13 mouse cellular contexts compared by ENCODE assay signal in genomic region chr7:139441022-139441421, GRCm38 (mm10). TPM values are rescaled to one million over a fixed set of nuclear protein-coding genes. Genes with fewer than 3 reads are reported as not detected.
A peak's percentile ranks its signal among the peaks of the same experiment; 100 is the strongest.
DNase-seq lines count a peak whose midpoint lies in the region; ATAC-seq and TF ChIP-seq lines count a peak whose summit lies in the region.
"Had no signal": no experiment of that assay in that cellular context is flagged by ENCODE, and none has a peak within 500 bp of the region (broad histone marks: within the 10 kb centered on the region; RNA-seq: fewer than 3 reads in every experiment).

No protein-coding gene starts in this region.

- H3K27ac ChIP-seq in forebrain, embryonic 13.5 days, result no peak overlapping the region
- H3K27ac ChIP-seq in forebrain, embryonic 12.5 days, result no peak overlapping the region
- H3K27ac ChIP-seq in heart, postnatal 0 days (ENCODE audit: low read depth), result 0 out of 2 replicates have a peak overlapping the region, but pooled peaks have one; percentile 41
- H3K27ac ChIP-seq: limb, embryonic 13.5 days had no signal

- no peak for TF ChIP-seq POLR2A in brain, embryonic 14.5 days (IDR thresholded peaks at IDR 0.05; ENCODE audit: borderline replicate concordance, extremely low read depth, insufficient read depth, insufficient read length, poor library complexity, severe bottlenecking)

- no peak for TF ChIP-seq CTCF in heart, postnatal 0 days (IDR thresholded peaks at IDR 0.05; ENCODE audit: low read depth)
- no peak for TF ChIP-seq CTCF in brain, embryonic 14.5 days (IDR thresholded peaks at IDR 0.05; ENCODE audit: borderline replicate concordance, extremely low read depth, insufficient read depth, insufficient read length)

- H3K4me1 ChIP-seq in forebrain, embryonic 13.5 days, result peaks cover 24% of the 10 kb centered on the region
- H3K4me1 ChIP-seq in forebrain, embryonic 12.5 days, result peaks cover 26% of the 10 kb centered on the region
- peaks cover 63% of the 10 kb centered on the region for H3K4me1 ChIP-seq in heart, postnatal 0 days (ENCODE audit: control insufficient read depth, insufficient read depth)
- H3K4me1 ChIP-seq in megakaryocyte, embryonic 14.5 days, result peaks cover 98% of the 10 kb centered on the region

- no peak for TF ChIP-seq EP300 in heart, postnatal 0 days (IDR thresholded peaks at IDR 0.05; ENCODE audit: low read depth)

- no peak overlapping the region for H3K4me3 ChIP-seq in forebrain, embryonic 13.5 days
- no peak overlapping the region for H3K4me3 ChIP-seq in forebrain, embryonic 12.5 days (replicated peaks)
- no peak overlapping the region for H3K4me3 ChIP-seq in heart, postnatal 0 days (ENCODE audit: low read depth, low read length)
- peak overlapping the region; percentile 35 for H3K4me3 ChIP-seq in megakaryocyte, embryonic 14.5 days (replicated peaks)
- H3K4me3 ChIP-seq: heart, adult 2 months; limb, embryonic 13.5 days had no signal

- H3K36me3 ChIP-seq in forebrain, embryonic 13.5 days (ENCODE audit: poor library complexity, severe bottlenecking), result no peaks in the 10 kb centered on the region
- no peaks in the 10 kb centered on the region for H3K36me3 ChIP-seq in forebrain, embryonic 12.5 days (replicated peaks)
- no peaks in the 10 kb centered on the region for H3K36me3 ChIP-seq in heart, postnatal 0 days (replicated peaks; ENCODE audit: control insufficient read depth, insufficient read depth, low read length)
- H3K36me3 ChIP-seq in megakaryocyte, embryonic 14.5 days (replicated peaks; ENCODE audit: low read length), result peaks cover 52% of the 10 kb centered on the region
- H3K36me3 ChIP-seq: limb, embryonic 13.5 days had no signal

- no peak overlapping the region for H3K4me2 ChIP-seq in forebrain, embryonic 13.5 days
- H3K4me2 ChIP-seq in forebrain, embryonic 12.5 days, result no peak overlapping the region
- no peak overlapping the region for H3K4me2 ChIP-seq in heart, postnatal 0 days (ENCODE audit: low read depth, low read length)
- H3K4me2 ChIP-seq: limb, embryonic 13.5 days had no signal

- H3K9me3 ChIP-seq in forebrain, embryonic 13.5 days (replicated peaks), result no peaks in the 10 kb centered on the region
- H3K9me3 ChIP-seq in forebrain, embryonic 12.5 days, result no peaks in the 10 kb centered on the region
- no peaks in the 10 kb centered on the region for H3K9me3 ChIP-seq in heart, postnatal 0 days (replicated peaks; ENCODE audit: control insufficient read depth, low read length)
- no peaks in the 10 kb centered on the region for H3K9me3 ChIP-seq in megakaryocyte, embryonic 14.5 days
- H3K9me3 ChIP-seq: limb, embryonic 13.5 days had no signal

- no peaks in the 10 kb centered on the region for H3K27me3 ChIP-seq in forebrain, embryonic 13.5 days
- no peaks in the 10 kb centered on the region for H3K27me3 ChIP-seq in forebrain, embryonic 12.5 days
- no peaks in the 10 kb centered on the region for H3K27me3 ChIP-seq in heart, postnatal 0 days (ENCODE audit: control insufficient read depth, insufficient read depth, low read length)
- no peaks in the 10 kb centered on the region for H3K27me3 ChIP-seq in megakaryocyte, embryonic 14.5 days (replicated peaks)
- H3K27me3 ChIP-seq: limb, embryonic 13.5 days had no signal

- 0 out of 2 replicates have a peak overlapping the region, but pooled peaks have one; percentile 21 for H3K9ac ChIP-seq in forebrain, embryonic 13.5 days
- no peak overlapping the region for H3K9ac ChIP-seq in forebrain, embryonic 12.5 days
- no peak overlapping the region for H3K9ac ChIP-seq in heart, postnatal 0 days (replicated peaks; ENCODE audit: low read depth, low read length)
- H3K9ac ChIP-seq: limb, embryonic 13.5 days; liver, postnatal 0 days had no signal

- ATAC-seq in forebrain, embryonic 13.5 days, result no peak
- ATAC-seq in forebrain, embryonic 12.5 days (ENCODE audit: low FRiP score), result no peak
- no peak for ATAC-seq in heart, postnatal 0 days (ENCODE audit: insufficient read depth, low read depth)
- ATAC-seq in megakaryocyte, adult 5-6 weeks (ENCODE audit: poor library complexity, severe bottlenecking), result no peak
- ATAC-seq: intestine, postnatal 0 days; liver, postnatal 0 days had no signal

- 23% methylated on average over 5 of the region's 5 CpGs for WGBS in forebrain, embryonic 13.5 days
- WGBS in forebrain, embryonic 12.5 days, result 28% methylated on average over 5 of the region's 5 CpGs
- WGBS in heart, postnatal 0 days, result 32% methylated on average over 5 of the region's 5 CpGs

- DNase-seq in heart, postnatal 0 days (ENCODE audit: low spot score), result no peak
- DNase-seq in heart, adult 8-10 months (ENCODE audit: low spot score), result no peak
- DNase-seq in brain, embryonic 14.5 days (ENCODE audit: low read depth), result peak; percentile 31
- DNase-seq in frontal cortex, adult 2 months (ENCODE audit: extremely low spot score in 1 of 2, low spot score in 1 of 2), result no peak
- DNase-seq: B cell, adult 2 months; liver, postnatal 0 days had no signal

RNA-seq across cellular contexts. Expression of gene Inpp5a, which starts 52.1 kb away (rescaled TPM):
- polyA plus RNA-seq in forebrain, embryonic 13.5 days (2015; fragmentation: Nextera tagmentation; extraction: Ambion mirVana), result 9.7 and 11.1 TPM in 2 replicates
- 17.3 TPM in 2 replicates for polyA plus RNA-seq in forebrain, embryonic 12.5 days (2016; fragmentation: Nextera tagmentation; extraction: Ambion mirVana)
- 43.4 and 44.1 TPM in 2 replicates for total RNA-seq in heart, postnatal 0 days (2014; rRNA removed; ENCODE audit: low replicate concordance)
- 57.9 and 65.2 TPM in 2 replicates for polyA plus RNA-seq in heart, postnatal 0 days (2015; fragmentation: Nextera tagmentation; extraction: Ambion mirVana)
- 100 to 1,000 TPM; 291 to 307 (median 299) TPM for total RNA-seq in heart, adult 8-10 months (2022)
- 95.0 and 304 TPM in 2 replicates for polyA plus RNA-seq in megakaryocyte, embryonic 14.5 days (2012; ENCODE audit: insufficient read depth, low replicate concordance)
- total RNA-seq in megakaryocyte, adult 5-6 weeks (2015), result 11.4 and 11.9 TPM in 2 replicates
- 7.6 and 10.5 TPM in 2 replicates for total RNA-seq in megakaryocyte, adult 5-6 weeks (2017)
- polyA plus RNA-seq in brain, embryonic 14.5 days (2012; rRNA removed), result 6.2 and 17.6 TPM in 2 replicates
- 35.4 and 38.4 TPM in 2 replicates for polyA plus RNA-seq in frontal cortex, adult 2 months (2012; rRNA removed)
